Mouse (Mus musculus): ENCODE measurements around the gene Ccdc97.

Gene Ccdc97

DNA sequence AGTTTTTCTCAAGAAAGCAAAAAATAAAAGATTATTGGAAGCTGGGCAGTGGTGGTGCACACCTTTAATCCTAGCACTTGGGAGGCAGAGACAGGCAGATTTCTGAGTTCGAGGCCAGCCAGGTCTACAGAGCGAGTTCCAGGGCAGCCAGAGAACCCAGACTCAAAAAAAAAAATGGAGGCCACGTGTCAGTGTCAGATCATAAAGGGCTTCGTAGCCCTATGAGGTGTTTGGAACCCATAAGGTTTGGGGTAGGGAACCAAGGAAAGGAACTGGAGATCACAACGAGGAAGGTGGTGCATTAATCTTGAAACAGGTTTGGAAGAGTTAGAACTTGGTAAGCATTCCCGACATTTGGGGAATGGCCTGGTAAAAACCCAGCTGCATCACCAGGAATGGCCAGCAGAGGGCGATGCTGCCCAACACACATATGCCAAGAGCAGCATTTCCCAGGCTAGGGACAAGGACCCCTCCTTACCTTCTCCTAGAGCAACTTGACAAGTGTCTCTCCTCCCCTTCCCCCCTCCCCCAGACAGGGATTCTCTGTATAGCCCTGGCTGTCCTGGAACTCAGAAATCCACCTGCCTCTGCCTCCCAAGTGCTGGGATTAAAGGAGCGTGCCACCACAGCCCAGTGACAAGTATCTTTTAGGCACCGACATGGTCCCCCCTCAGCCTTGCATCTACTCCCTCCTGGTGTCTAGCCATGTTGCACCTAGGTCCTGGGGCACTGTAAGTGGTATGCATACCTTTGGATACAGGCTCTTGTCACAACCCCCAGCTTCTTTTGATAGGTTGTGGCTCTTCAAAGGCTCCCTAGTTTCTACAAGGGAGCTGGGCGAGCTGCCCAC, 1.1 kb upstream of the Ccdc97 start:
- DNase-seq: peak; percentile 89

DNA sequence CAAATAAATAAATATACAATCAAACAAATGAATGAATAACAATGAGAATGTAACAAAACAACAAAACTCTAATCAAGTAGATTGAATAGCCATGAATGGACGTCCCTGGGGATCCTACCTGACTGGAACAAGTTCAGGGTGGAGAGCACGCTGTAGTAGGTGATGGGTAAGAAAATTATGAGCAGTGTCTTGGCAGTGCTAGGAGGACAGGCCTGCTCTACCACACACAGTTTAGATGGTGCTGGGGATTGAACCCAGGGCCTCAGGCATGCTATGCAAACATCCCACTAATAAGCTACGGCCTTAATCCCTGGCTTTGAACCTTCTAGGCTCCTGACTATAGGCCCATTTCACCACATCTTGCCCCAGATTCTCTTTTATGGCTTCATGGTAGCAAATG, 1.4 kb downstream of the Ccdc97 start:
- DNase-seq: no peak

DNA sequence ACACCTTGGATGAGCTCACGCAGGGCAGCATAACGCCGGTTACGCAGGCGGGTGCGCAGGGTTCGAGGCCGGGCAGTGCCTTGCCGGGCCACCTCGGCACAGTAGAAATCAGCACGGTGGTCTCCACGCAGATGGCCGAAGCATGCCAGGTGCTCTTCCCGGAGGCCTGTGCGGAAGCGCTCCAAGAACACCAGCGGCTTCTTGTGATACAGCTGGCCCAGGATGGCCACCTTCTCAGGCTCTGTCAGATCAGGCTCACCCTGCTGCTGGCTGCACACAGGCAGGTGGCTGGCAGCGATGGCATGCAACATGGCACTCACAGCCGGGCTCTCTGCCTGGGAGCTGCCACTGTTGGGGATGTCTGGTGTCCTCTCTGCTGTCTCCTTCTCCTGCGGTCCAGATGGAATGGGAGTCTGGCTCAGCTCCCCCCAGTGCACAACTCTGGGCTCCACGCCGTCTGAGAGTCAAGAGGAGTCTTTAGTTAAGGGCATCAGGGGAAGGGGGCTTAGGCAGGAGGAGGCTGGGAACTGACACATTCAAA, 3.1 kb downstream of the Ccdc97 start:
- DNase-seq: no peak

DNA sequence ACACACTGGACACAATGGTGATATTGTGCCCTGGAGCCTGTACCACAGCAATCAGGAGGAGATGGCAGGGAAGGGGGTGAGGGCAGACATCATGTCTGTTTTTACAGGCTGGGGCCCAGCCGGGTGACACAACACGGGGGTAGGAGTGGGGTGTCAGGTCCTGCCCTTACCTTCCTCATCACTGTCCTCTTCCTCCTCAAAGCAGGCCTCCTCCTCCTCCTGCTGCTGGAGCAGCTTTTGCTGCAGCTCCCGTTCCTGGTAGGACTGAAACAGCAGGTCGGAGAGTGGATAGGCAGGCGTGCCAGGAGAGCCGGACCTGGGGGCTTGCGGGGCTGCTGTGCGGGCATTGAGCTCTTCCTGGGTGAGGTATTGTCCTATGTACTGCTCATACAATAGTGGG, 4.3 kb downstream of the Ccdc97 start:
- no peak for DNase-seq

DNA sequence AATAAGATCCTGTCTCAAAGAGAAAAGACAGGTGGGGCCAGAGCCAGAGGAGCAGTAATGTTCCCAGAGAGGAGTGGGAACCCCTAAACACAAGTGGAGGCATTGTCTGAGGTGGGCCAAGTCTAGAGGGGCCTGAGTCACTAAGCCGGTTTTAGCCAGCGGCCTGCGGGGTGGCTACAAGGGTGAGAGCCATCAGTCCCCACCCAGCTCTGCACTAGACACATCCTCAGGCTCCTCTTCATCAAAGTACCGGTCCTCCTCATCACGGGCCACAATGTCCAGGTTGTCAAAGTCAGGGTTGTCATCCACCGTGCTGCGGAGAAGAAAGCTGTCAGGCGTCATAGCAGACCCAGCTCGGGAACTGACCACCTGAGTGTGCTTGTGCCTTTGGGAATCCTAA, 6.1 kb downstream of the Ccdc97 start:
- no peak for DNase-seq

DNA sequence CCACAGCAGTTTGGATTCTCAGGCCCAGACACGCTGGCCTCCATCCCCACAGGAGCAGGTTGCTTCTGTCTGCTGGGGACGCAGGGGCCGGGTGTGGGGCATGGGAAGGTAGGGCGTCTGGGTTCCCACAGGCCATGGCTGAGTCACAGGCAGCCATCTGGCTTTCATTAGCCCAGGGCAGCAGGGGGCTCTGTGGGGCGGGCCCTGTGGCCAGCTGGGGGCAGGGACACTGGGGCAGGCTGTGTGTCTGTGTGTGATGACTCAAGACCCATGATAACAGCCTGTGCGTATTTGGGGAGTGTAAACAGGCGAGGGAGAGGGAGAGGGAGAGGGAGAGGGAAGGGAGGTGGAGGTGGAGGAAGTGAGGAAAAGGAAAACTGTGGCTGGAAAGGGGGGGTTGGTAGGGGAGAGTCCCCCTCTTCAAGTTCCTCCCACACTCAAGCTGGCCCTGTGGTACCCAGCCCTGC, 7.1 kb downstream of the Ccdc97 start:
- DNase-seq: no peak

DNA sequence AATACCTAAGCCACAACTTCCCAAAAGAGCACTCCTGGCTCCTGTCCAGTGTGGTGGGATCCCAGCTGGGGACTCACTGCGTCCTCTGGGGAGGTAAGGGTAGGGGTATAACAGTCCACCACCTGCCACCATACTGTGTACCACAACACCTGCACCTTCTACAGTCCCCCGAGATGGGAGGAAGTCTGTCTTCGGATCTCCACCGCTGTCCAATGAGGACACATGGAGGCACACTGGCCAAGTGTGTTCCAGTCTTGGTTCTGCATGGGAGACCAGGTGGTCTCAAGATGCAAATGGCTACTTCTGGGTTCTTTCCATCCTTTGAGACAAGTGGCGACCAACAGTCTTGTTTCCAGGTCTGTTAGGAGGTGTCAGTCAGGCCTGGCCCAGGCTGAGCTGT, 7.7 kb downstream of the Ccdc97 start:
- DNase-seq: no peak

DNA sequence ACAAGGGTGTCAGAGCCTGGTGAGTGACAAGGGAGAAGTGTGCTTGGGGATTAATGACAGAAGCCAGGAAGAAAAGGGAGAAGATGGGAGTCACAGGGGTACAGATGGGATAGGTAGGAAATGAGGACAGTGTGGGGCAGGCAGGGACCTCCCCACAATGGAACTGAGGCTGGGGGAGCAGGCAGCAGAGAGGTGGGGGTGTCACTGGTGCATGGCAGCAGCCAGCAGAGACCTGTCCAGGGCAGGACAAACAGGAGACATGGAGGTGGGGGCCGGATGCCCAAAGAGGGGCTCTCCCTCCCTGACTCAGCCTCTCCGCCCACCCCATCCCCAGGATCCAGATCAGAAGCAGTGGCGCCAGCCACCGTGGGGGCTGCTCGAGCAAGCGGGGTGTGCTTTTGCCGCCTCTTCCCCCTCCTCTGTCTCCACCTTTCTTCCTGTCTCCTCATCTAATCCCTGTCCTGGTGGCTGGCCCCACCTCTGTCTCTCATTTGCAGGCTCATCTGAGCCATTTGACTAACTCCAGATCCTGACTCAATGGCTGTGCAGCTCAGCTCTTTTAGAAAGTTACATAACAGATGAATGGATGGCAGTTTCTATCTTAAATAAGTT, 8.3 kb downstream of the Ccdc97 start:
- no peak for DNase-seq

DNA sequence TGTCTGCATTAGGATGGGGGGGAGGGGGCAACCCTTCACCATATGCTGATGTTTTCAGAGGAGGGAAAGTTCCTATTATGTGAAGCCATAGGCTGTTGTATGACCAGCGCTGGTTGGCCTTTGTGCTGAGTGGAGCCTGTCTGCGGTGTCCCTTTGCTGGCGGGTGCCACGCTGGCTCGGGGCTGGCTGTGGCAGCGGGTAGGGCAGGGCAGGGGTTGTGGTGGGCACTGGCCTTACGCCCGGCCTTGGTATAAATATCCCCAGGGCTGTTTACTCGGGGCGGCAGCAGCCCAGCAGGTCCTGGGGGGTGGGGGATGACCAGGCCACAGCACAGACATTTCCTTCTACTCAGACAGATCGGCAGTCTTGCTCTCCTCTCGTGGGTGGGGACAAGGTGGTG, 8.9 kb downstream of the Ccdc97 start:
- peak; percentile 61 for DNase-seq

DNA sequence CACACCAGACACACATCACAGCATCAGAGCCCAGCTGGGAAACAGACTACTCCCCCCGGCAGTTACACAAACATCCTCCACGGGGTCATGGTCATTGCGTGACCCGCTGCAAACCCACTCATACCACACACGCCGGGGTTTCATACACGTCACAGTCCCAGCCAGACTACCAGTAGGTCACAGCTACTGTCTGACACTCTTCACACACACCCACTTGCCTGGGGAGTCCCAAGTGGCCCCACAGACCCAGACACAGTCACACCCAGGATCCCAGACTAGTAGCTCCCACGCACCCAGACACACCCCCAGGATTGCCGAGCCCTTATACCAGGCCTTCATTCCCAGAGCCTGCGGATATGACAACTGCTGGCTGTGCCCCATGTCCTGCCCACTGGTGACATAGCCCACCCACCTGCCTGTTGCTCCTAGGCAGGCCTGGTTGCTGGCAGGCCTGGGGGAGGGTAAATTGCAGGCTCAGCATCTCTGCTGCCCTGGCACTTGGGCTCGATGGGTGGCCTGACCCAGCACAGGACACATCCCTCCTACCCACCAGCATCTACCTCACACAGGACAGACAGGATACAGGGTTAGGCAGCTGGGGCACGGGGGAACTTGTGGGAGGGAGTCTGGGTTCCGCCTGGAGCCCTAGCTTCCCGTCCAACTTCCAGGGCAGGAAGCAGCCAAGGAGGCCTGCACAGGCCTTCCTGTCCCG, 11.2 kb downstream of the Ccdc97 start:
- DNase-seq: peak; percentile 75

DNA sequence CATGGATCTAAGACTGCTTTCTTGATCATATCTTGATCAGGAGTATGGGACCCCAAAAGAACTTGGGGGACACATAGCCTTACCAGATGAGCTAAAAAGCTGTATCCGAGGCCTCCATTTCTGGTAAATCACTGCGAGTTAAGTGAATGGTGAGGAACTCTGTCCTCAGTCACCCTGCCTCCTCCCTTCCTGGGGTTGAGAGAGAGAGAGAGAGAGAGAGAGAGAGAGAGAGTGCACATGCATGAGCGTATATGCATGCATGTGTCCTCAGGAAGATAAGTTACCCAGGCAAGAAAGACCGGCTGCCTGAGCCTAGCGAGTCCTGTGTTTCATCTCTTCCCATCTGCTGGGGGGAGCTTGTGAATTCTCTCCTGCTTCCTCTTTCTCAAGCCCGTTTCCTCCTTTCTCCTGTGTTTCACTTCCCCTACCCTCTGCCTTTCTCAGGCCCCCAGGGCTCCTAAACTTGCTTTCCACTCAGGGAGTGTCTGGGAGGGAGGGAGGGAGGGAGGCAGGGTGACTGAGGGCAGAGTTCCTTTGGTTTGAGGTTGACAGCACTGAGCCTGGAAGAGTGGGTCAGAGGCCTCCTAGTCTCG, 12.2 kb downstream of the Ccdc97 start:
- DNase-seq: peak; percentile 54

DNA sequence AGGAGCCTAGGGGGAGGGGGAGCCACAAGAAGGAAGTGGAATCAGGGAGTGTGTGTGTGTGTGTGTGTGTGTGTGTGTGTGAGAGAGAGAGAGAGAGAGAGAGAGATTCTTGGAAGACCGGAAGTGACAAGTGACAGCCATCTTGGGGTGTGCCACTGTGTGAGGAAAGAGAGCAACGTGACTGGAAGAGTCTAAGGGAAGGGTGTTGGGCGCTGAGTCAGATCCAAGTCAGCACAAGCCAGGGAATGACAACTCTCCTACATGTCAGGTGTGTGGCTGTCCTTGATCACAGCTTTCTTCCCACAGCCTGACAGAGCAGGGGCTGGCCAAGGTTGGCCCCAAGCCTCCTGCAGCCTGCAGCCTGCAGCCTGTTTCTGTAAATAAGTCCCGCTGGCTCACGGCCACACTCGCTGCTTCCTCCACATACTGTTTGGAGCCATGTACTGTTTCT, 13.1 kb downstream of the Ccdc97 start:
- DNase-seq: peak; percentile 81

DNA sequence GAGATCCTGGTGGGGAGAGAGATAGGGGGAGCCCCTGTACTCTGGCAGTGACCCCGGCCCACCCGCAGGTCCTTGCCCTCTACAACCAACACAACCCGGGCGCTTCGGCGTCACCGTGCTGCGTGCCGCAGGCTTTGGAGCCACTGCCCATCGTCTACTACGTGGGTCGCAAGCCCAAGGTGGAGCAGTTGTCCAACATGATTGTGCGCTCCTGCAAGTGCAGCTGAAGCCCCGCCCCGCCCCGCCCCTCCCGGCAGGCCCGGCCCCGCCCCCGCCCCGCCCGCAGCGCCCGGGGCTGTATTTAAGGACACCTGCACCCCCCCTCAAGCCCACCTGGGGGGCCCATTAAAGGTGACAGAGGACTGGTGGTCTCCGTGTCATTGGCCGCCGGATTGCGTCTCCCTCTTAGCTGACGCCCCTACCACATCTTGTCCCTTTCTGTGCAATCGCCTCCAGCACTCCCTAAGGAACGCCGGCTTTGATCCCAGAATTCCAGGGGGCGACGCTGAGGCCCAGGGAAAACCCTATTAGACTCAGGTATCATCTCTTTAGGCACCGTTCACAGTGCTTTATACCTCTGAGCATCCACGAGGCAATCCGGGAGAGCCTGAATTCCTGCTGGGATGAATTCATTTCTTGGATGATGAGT, 14.0 kb downstream of the Ccdc97 start:
- DNase-seq: no peak

DNA sequence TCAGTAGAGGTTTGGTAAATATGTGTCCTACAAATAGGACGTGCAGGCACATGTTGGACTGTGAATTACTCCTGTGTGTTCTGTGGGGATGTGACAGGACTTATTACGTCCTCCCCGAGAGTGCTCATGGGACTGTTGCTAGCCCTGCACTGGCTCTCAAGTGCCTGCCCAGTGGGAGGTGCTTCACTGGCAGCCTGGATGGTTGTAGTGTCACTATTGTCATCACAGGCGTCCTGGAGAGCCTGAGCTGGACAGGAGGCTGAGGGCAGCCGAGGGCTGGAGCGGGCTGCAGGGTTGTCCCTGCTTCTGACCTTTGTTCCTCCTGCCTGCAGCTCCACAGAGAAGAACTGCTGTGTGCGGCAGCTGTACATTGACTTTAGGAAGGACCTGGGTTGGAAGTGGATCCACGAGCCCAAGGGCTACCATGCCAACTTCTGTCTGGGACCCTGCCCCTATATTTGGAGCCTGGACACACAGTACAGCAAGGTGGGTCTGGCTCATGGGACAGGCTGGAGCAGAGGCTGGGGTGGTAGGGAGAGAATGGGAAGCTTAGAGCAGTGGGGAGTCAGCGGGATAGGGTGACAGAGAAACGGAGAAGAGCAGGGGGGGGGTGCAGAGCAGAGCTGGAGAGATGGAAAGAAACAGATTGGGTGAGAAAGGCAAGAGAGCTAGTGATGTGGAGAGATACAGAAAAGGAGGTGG, 14.9 kb downstream of the Ccdc97 start:
- DNase-seq: no peak

DNA sequence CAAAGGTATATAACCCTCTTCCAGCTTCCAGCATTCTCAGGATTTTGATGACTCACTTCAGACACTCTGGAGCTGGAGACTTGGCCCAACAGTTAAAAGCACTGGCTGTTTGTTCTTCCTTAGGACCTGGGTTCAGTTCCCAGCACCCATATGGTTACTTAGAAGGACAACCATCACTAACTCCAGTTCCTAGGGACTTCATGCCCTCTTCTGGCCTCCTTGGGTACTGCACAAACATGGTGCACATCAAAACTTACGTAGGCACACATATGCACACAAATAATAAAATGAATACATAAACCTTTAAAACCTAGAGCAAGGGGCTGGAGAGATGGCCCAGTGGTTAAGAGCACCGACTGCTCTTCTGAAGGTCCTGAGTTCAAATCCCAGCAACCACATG, 16.5 kb downstream of the Ccdc97 start:
- DNase-seq: no peak

DNA sequence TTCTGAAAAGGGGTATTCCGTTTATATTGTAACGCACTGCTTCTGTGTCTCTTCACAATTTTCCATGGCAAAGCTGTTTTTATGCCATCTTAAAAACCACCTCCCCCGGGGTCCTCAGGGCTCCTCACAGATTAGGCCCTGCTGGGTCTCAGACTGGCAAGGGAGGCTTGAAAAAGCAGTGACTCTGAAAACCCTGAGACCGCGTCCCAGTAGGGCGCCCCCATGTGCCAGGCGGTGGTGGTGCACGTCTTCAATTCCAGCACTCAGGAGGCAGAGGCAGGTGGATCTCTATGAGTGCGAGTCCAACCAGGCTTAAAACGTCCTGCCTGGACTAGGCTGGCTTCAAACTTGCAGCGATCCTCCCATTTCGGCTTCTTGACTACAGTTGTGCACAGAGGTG, 18.2 kb downstream of the Ccdc97 start:
- no peak for DNase-seq

DNA sequence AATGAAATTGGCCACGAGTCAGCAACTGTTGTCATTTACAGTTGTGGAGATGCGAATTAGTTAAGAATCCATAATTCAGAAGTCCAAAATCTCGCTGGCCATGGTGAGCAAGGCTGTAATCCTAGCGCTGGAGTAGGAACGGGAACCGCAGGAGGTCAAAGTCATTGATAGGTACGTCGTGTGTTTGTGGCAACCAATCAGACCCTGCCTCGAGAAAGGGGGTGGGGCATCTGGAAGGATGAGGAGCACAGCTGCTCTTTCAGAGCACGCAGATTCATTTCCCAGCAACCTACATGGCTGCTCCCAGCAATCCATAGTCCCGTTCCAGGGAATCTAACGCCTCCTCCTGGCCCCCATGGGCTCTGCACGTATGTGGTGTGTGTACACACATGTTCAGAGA, 19.0 kb downstream of the Ccdc97 start:
- DNase-seq: no peak

DNA sequence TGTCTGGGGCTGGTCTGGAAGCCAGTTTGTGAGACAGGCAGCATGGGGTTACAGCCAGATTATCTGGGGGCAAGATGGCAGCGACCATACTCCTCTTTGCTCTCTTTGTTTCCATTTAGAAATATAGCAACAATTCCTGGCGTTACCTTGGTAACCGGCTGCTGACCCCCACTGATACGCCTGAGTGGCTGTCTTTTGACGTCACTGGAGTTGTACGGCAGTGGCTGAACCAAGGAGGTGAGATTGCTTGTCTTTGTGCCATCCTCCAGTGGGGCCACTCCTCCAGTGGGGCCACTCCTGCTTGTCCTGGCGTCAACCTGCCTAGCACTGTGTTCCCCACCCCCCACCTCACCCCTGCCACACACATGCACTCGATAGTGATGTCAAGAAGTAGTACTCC, 24.8 kb downstream of the Ccdc97 start:
- no peak for DNase-seq

DNA sequence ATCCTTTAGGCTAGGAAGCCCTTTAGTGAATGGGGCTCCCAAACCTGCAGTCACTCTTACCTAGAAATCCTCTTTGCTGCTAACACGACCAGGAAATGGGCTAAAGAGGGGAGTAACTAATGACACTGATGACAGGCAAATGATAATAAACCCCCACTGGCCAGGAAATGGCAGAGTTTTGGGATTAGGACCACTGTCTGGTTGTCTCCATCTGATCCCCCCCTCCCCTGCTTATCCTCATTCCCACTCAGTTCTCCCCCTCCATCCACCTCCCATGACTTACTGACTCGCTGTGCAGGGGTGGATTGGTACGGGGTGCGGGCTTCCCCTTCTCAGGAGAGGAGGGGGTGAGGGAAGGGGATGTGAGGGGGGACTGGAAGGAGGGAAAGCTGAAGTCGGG, 28.8 kb downstream of the Ccdc97 start:
- DNase-seq: no peak

DNA sequence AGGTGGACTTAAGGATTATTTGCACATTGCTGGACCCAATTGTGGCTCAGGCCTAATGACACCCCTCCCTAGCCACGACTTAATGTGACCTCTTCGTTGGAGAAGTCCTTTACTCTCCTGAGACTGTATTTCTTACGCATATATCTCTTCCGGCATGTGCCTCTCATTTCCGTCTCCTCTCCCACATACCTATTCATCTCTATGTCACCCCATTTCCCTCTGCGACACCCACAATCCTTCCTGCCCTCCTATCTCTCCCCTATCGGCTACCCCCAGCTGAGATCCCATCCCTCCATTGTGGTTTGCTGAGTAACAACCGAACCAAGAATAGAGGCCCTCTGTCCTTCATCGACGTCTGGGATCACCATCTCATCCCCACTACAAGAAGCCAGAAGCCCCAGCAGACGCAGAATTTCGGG, 29.3 kb downstream of the Ccdc97 start:
- DNase-seq: no peak

DNA sequence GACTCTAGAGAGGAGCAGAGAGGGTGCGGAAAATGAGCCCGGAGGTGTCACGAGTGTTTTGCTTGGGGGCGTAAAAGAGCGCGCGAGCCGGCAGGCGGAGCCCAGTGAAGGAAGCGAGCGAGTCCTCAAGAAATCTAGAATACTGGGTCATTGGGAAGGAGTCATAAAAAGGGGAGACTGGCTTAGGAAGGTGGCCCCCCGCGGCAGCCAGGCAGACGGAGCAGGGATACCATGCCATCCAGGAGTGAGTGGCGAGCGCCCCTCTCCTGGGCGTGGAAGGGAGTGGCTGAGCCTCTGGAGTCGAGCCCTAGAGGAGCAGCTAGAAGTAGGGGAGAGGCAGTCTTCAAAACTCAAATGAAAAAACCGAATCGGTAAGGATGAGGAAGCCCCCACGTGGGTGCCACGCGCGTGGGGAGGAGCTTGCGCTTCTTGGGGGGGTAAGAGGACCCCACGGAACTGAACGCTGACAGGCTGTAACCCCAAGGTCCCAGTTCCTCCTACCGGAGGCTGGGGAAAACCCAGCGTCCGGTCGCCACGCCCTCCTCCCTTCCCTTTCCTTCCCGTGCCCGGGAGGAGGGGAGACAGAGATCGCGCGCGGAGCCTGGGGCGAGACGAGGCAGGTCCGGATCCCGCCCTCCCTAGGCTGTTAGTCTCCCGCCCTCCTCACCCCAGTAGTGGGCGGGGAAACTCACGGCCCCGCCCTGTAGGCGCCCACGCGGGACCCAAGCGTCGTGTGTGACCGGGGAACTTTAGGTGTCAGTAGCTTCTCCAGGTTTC, 29.9 kb downstream of the Ccdc97 start:
- peak; percentile 90 for DNase-seq

Data from lung, postnatal 36 days (tissue).